Mouse (Mus musculus): ENCODE data around the gene Isy1.
"Not testable (repeated sequence)": the region's sequence is repeated elsewhere in the genome, so short reads cannot be mapped to it uniquely, and the experiment has no call there.

The Isy1 gene

GRCm38 (mm10) chr6:87775588-87776245, 62.9 kb downstream of the Isy1 start:
- DNase-seq: no peak

- DNase-seq: no peak
Observed at GRCm38 (mm10) chr6:87774909-87775308, 63.7 kb downstream of the Isy1 start.

- no peak for DNase-seq
Observed at GRCm38 (mm10) chr6:87774466-87774865, 64.1 kb downstream of the Isy1 start.

GRCm38 (mm10) chr6:87770626-87771025, 68.0 kb downstream of the Isy1 start:
- no peak for DNase-seq

- not testable (repeated sequence) for DNase-seq
Observed at GRCm38 (mm10) chr6:87764296-87764695, 74.3 kb downstream of the Isy1 start.
